Mouse (Mus musculus): ENCODE measurements around the gene Ppp3ca. TPM values are rescaled to one million over a fixed set of nuclear protein-coding genes. Genes with fewer than 3 reads are reported as not detected.

The Ppp3ca gene
- polyA plus RNA-seq, 2 experiments = 31.5 to 74.8 TPM

DNA sequence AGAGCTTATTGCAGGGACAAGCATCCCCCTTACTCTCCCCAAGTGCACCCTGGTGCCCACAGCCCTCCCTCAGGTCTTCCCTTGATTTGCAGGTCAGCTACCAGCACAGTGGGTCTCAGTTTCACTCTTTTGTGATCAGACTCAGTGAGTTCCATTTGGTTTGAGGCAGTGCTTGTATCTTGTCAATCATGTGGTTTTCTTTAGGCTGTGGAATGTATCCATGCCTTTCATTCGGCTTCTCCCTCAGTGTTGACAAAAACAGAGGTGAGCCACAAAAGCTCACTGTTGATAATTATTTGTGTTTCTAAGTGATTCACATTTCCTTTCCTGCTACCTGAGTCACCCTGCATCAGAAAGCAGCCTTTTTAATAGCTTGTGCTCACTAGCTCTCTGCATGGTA lies 66.1 kb downstream of the Ppp3ca start:
- H3K36me3 ChIP-seq (ENCODE audit: control insufficient read depth, insufficient read depth, low read length) = no peaks in the 10 kb centered on the region
- DNase-seq (ENCODE audit: low spot score) (no peak), ATAC-seq (ENCODE audit: low FRiP score, low read depth) (no peak)
- H3K4me2 ChIP-seq (replicated peaks; ENCODE audit: low read depth, low read length, severe bottlenecking) = no peak overlapping the region
- TF ChIP-seq POLR2A (IDR thresholded peaks at IDR 0.05; ENCODE audit: borderline replicate concordance, extremely low read depth, insufficient read depth, insufficient read length) = no peak
- H3K27me3 ChIP-seq (ENCODE audit: control insufficient read depth, insufficient read depth, low read length) = no peaks in the 10 kb centered on the region
- peaks cover 18% of the 10 kb centered on the region for H3K4me1 ChIP-seq (ENCODE audit: control insufficient read depth, insufficient read depth, low read length)
- WGBS = 52% methylated on average over 1 of the region's 1 CpGs
- no peak overlapping the region for H3K4me3 ChIP-seq (replicated peaks; ENCODE audit: low read length)
- H3K9ac ChIP-seq (ENCODE audit: low read depth, low read length, severe bottlenecking) = no peak overlapping the region
- no peak overlapping the region for H3K27ac ChIP-seq (replicated peaks; ENCODE audit: low read depth, low read length)
- H3K9me3 ChIP-seq (ENCODE audit: control insufficient read depth, low read length) = no peaks in the 10 kb centered on the region

- Histone ChIP-seq H3K36me3 (ENCODE audit: control insufficient read depth, insufficient read depth, low read length) (no peaks in the 10 kb centered on the region), H3K4me3 (replicated peaks; ENCODE audit: low read length) (no peak overlapping the region), H3K9ac (ENCODE audit: low read depth, low read length, severe bottlenecking) (no peak overlapping the region), H3K27ac (replicated peaks; ENCODE audit: low read depth, low read length) (no peak overlapping the region), H3K4me1 (ENCODE audit: control insufficient read depth, insufficient read depth, low read length) (peaks cover 21% of the 10 kb centered on the region), H3K27me3 (ENCODE audit: control insufficient read depth, insufficient read depth, low read length) (no peaks in the 10 kb centered on the region), H3K9me3 (ENCODE audit: control insufficient read depth, low read length) (no peaks in the 10 kb centered on the region), H3K4me2 (replicated peaks; ENCODE audit: low read depth, low read length, severe bottlenecking) (no peak overlapping the region)
- DNase-seq (ENCODE audit: low spot score) (no peak), ATAC-seq (ENCODE audit: low FRiP score, low read depth) (no peak)
- 87% methylated on average over 7 of the region's 7 CpGs for WGBS
- no peak for TF ChIP-seq POLR2A (IDR thresholded peaks at IDR 0.05; ENCODE audit: borderline replicate concordance, extremely low read depth, insufficient read depth, insufficient read length)
These were observed 66.9 kb downstream of the Ppp3ca start for GRCm38 (mm10) chr3:136736773-136737298.

GRCm38 (mm10) chr3:136738474-136738873 lies 68.5 kb downstream of the Ppp3ca start:
- ATAC-seq (ENCODE audit: low FRiP score, low read depth) = no peak
- no peak for TF ChIP-seq POLR2A (IDR thresholded peaks at IDR 0.05; ENCODE audit: borderline replicate concordance, extremely low read depth, insufficient read depth, insufficient read length)
- Histone ChIP-seq H3K9me3 (ENCODE audit: control insufficient read depth, low read length) (no peaks in the 10 kb centered on the region), H3K27me3 (ENCODE audit: control insufficient read depth, insufficient read depth, low read length) (no peaks in the 10 kb centered on the region), H3K4me3 (replicated peaks; ENCODE audit: low read length) (no peak overlapping the region), H3K27ac (replicated peaks; ENCODE audit: low read depth, low read length) (no peak overlapping the region), H3K36me3 (ENCODE audit: control insufficient read depth, insufficient read depth, low read length) (no peaks in the 10 kb centered on the region), H3K4me1 (ENCODE audit: control insufficient read depth, insufficient read depth, low read length) (peaks cover 19% of the 10 kb centered on the region), H3K9ac (ENCODE audit: low read depth, low read length, severe bottlenecking) (no peak overlapping the region), H3K4me2 (replicated peaks; ENCODE audit: low read depth, low read length, severe bottlenecking) (no peak overlapping the region)
- WGBS = 96% methylated on average over 1 of the region's 1 CpGs
- no peak for DNase-seq (ENCODE audit: low spot score)

DNA sequence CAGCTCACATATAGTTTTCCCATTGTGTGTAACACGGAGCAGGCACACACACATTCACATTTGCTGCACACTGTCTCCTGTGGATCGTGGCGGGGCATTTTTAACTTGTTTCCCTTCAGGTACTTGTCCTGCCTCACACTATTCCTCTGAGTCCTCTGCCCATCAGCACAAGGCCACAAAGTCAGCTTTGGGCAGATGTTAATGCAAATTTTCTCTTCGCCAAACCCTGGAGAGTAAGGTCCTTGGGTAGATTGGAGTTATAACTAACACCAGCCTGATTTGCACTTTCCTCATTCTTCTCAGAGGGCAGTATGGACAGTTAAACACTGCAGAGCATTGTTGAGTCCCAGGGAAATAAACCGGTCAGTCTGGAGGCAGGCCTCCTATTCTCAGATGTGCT lies 69.0 kb downstream of the Ppp3ca start:
- no peaks in the 10 kb centered on the region for H3K27me3 ChIP-seq (ENCODE audit: control insufficient read depth, insufficient read depth, low read length)
- no peaks in the 10 kb centered on the region for H3K9me3 ChIP-seq (ENCODE audit: control insufficient read depth, low read length)
- ATAC-seq (ENCODE audit: low FRiP score, low read depth) (no peak), DNase-seq (ENCODE audit: low spot score) (no peak)
- no peak overlapping the region for H3K4me2 ChIP-seq (replicated peaks; ENCODE audit: low read depth, low read length, severe bottlenecking)
- H3K4me1 ChIP-seq (ENCODE audit: control insufficient read depth, insufficient read depth, low read length) = peaks cover 19% of the 10 kb centered on the region
- no peak overlapping the region for H3K4me3 ChIP-seq (replicated peaks; ENCODE audit: low read length)
- no peak for TF ChIP-seq POLR2A (IDR thresholded peaks at IDR 0.05; ENCODE audit: borderline replicate concordance, extremely low read depth, insufficient read depth, insufficient read length)
- WGBS = 90% methylated on average over 5 of the region's 5 CpGs
- no peak overlapping the region for H3K9ac ChIP-seq (ENCODE audit: low read depth, low read length, severe bottlenecking)
- H3K27ac ChIP-seq (replicated peaks; ENCODE audit: low read depth, low read length) = no peak overlapping the region
- no peaks in the 10 kb centered on the region for H3K36me3 ChIP-seq (ENCODE audit: control insufficient read depth, insufficient read depth, low read length)

DNA sequence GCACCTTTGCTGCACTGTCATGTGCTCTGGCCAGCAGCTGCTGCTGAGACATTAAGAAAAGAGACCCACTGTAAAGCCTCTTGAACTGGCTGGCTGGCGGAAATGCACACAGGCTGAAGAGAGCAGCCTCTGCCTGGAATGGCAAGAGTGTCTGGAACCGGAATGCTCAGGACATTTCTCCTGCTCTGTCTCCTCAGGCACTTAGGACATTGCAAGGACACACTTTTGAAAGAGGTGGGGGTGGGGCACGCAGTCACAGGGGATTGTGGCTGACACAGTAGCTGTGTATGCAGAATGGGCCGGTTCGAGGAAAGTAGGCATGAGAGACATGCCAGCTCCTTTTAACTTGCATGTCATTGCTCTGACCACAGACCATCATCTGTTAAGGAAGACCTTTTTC lies 71.7 kb downstream of the Ppp3ca start:
- H3K36me3 ChIP-seq (ENCODE audit: control insufficient read depth, insufficient read depth, low read length) = no peaks in the 10 kb centered on the region
- 55% methylated on average over 5 of the region's 5 CpGs for WGBS
- DNase-seq (ENCODE audit: low spot score) (no peak), ATAC-seq (ENCODE audit: low FRiP score, low read depth) (no peak)
- no peak overlapping the region for H3K4me3 ChIP-seq (replicated peaks; ENCODE audit: low read length)
- no peak overlapping the region for H3K9ac ChIP-seq (ENCODE audit: low read depth, low read length, severe bottlenecking)
- no peak overlapping the region for H3K27ac ChIP-seq (replicated peaks; ENCODE audit: low read depth, low read length)
- H3K9me3 ChIP-seq (ENCODE audit: control insufficient read depth, low read length) = no peaks in the 10 kb centered on the region
- no peak for TF ChIP-seq POLR2A (IDR thresholded peaks at IDR 0.05; ENCODE audit: borderline replicate concordance, extremely low read depth, insufficient read depth, insufficient read length)
- H3K4me2 ChIP-seq (replicated peaks; ENCODE audit: low read depth, low read length, severe bottlenecking) = no peak overlapping the region
- 0 out of 2 replicates have a peak, but pooled peaks cover 3% of the 10 kb centered on the region for H3K4me1 ChIP-seq (ENCODE audit: control insufficient read depth, insufficient read depth, low read length)
- H3K27me3 ChIP-seq (ENCODE audit: control insufficient read depth, insufficient read depth, low read length) = no peaks in the 10 kb centered on the region

Data from limb, embryonic 14.5 days (tissue).